Mouse (Mus musculus): ENCODE measurements around the gene Tmem179. TPM values are rescaled to one million over a fixed set of nuclear protein-coding genes. Genes with fewer than 3 reads are reported as not detected.

Gene Tmem179
- 140 and 145 TPM in 2 replicates for polyA plus RNA-seq (2012; rRNA removed)

DNA sequence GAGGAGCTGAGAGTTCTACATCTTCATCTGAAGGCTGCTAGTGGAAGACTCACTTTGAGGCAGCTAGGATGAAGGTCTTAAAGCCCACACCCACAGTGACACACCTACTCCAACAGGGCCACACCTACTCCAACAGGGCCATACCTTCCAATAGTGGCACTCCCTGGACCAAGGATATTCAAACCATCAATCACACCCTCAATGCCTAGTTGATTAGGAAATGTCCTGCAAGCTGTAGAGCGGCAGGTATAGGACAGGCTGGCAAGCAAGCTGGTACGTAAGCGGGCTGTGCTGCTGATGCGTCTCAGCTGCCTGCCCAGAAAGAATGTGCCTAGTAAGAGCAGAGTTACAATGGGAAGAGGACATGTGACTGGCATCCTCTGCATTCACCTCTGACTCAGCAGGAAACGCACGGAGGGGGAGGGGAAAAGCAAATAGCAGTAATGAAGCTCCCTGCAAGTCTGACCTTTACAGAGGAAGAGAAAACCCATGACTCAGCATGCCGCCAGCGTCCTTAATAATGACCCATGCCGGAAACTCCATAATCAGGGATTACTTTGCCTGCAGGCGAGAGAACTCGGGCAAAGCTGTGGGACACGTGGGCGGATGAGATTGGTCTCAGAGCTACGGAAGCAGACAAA is at the start of gene Tmem179:
Gene Tmem179, minus strand, starts transcription at position 51 of the 641 bp plus-strand sequence.
- H3K27ac ChIP-seq (ENCODE audit: insufficient read depth, low read length): no peak within 1 kb of the TSS
- peaks cover 2% of the 10 kb centered on the region; the same call in 1 of the 2 replicates for H3K4me1 ChIP-seq (ENCODE audit: control insufficient read depth, insufficient read depth, low read length)
- TF ChIP-seq POLR2A (IDR thresholded peaks at IDR 0.05; ENCODE audit: extremely low read depth, insufficient read depth, low read length) (no peak), CTCF (IDR thresholded peaks at IDR 0.05; ENCODE audit: extremely low read depth, insufficient read depth, low read length) (no peak)
- H3K4me3 ChIP-seq (ENCODE audit: insufficient read depth, low read length): no peak within 1 kb of the TSS

DNA sequence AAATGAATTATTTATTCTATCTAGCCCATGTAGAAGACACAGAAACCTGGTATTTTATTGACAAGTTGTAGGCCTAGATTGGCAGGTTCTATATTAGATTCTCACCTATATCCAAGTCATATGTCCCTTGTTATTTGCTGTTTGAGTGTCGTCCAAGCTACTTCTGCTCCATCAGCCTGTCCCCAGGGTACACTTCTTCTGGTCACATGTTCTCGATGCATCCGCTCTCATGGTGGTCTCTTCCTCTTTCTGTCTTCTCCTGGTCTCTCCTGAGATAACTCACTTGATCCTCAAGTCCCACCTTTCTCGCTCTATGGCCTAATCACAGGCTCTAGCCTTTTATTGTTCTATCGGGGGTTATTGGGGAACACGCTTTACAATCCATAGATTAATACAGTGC is 46.5 kb upstream of the Tmem179 start:
- Histone ChIP-seq H3K4me3 (ENCODE audit: insufficient read depth, low read length) (no peak overlapping the region), H3K27ac (ENCODE audit: insufficient read depth, low read length) (no peak overlapping the region), H3K4me1 (ENCODE audit: control insufficient read depth, insufficient read depth, low read length) (no peaks in the 10 kb centered on the region)
- TF ChIP-seq POLR2A (IDR thresholded peaks at IDR 0.05; ENCODE audit: extremely low read depth, insufficient read depth, low read length): no peak
- no peak for TF ChIP-seq CTCF (IDR thresholded peaks at IDR 0.05; ENCODE audit: extremely low read depth, insufficient read depth, low read length)

DNA sequence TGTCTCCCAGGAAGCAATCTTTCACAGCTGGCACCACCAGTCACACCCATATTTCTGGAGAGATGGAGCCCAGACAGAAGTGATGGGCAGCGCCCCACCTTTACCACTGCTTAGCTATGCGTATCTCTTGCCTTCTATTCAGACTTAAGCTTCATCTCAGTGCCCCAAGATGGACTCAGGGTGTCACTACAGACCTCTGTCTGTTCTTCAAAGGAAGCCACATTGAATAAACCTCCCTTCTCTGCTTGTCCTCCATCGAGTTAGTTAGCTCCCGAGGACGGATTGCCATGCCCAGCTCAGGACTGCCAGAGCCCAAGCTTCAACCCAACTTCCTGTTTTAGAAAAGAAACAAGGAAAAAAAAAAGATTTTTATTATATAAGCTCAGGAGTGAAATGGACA is 45.9 kb upstream of the Tmem179 start:
- TF ChIP-seq CTCF (IDR thresholded peaks at IDR 0.05; ENCODE audit: extremely low read depth, insufficient read depth, low read length): peak; percentile 19; the same call in 1 of the 2 replicates
- TF ChIP-seq POLR2A (IDR thresholded peaks at IDR 0.05; ENCODE audit: extremely low read depth, insufficient read depth, low read length): no peak
- H3K27ac ChIP-seq (ENCODE audit: insufficient read depth, low read length): no peak overlapping the region
- H3K4me3 ChIP-seq (ENCODE audit: insufficient read depth, low read length): no peak overlapping the region
- H3K4me1 ChIP-seq (ENCODE audit: control insufficient read depth, insufficient read depth, low read length): no peaks in the 10 kb centered on the region

DNA sequence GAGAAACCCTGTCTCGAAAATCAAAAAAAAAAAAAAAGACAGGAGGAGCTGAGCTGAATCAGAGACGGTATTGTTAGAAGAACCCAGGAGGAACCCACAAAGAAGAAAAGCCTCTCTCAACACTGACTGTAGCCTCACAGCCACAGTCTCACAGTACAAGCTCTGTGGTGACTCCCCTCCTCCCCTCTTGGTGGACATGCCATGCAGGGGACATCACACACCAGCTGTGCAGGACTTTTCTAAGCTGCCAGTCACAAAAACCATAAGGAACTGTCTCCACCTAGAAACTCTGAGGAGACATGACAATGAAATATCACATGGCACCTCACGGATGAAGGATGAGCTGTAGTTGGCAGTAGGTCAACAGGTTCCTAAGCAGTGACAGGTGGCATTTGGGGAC is 44.6 kb upstream of the Tmem179 start:
- Histone ChIP-seq H3K4me3 (ENCODE audit: insufficient read depth, low read length) (no peak overlapping the region), H3K27ac (ENCODE audit: insufficient read depth, low read length) (no peak overlapping the region), H3K4me1 (ENCODE audit: control insufficient read depth, insufficient read depth, low read length) (no peaks in the 10 kb centered on the region)
- TF ChIP-seq POLR2A (IDR thresholded peaks at IDR 0.05; ENCODE audit: extremely low read depth, insufficient read depth, low read length) (no peak), CTCF (IDR thresholded peaks at IDR 0.05; ENCODE audit: extremely low read depth, insufficient read depth, low read length) (no peak)

DNA sequence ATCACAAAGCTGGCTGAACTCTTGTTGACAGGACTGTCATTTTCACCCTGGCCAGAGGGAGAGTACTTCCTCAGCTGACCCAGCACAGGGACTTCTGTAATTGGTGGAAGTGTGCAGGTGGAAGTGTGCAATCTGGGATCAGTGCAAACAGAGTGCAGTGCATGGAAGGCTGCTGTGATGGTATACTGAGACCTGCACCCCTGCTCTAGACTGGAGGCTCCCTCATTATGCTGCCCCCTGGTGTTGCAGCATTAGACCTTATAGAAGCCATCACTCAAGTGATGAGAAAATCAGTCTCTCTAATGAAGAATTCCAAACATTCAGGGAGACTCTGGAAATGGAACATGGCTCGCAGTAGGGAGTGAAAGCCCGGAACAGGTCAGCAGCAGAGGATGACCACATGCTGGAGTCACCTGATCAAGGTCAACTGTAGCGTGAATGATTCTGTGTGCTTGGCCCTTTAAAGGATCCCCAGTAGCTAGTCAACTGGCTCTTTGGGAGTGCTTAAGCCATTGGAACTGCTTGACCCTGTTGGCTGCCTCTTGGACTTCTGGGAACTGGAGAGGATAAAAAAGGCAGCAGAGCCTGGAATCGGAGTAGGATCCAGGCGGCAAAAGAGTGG is 43.7 kb upstream of the Tmem179 start:
- TF ChIP-seq POLR2A (IDR thresholded peaks at IDR 0.05; ENCODE audit: extremely low read depth, insufficient read depth, low read length) (no peak), CTCF (IDR thresholded peaks at IDR 0.05; ENCODE audit: extremely low read depth, insufficient read depth, low read length) (0 out of 2 replicates have a peak, but pooled peaks have one; percentile 28)
- Histone ChIP-seq H3K27ac (ENCODE audit: insufficient read depth, low read length) (no peak overlapping the region), H3K4me3 (ENCODE audit: insufficient read depth, low read length) (no peak overlapping the region), H3K4me1 (ENCODE audit: control insufficient read depth, insufficient read depth, low read length) (no peaks in the 10 kb centered on the region)

DNA sequence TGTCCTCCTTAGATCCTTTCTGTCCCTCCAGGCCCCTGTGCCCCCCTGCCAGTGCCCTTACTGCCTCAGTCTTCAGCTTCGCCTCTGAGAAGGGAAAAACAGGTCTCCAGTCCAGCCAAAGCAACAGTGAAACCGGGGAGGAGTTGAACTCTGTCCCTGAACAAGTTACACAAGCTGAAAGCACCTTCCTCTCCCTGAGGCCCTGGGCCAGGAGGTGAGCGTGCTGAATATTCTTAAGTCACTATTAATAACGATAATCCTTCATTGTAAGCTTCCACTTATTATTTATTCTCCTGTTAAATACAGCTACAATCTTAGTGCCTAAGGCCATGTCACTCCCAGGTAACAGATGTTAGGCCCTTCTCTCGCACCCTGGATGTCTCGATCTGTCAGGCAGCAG is 43.1 kb upstream of the Tmem179 start:
- no peak overlapping the region for H3K27ac ChIP-seq (ENCODE audit: insufficient read depth, low read length)
- no peaks in the 10 kb centered on the region for H3K4me1 ChIP-seq (ENCODE audit: control insufficient read depth, insufficient read depth, low read length)
- no peak for TF ChIP-seq POLR2A (IDR thresholded peaks at IDR 0.05; ENCODE audit: extremely low read depth, insufficient read depth, low read length)
- no peak overlapping the region for H3K4me3 ChIP-seq (ENCODE audit: insufficient read depth, low read length)

DNA sequence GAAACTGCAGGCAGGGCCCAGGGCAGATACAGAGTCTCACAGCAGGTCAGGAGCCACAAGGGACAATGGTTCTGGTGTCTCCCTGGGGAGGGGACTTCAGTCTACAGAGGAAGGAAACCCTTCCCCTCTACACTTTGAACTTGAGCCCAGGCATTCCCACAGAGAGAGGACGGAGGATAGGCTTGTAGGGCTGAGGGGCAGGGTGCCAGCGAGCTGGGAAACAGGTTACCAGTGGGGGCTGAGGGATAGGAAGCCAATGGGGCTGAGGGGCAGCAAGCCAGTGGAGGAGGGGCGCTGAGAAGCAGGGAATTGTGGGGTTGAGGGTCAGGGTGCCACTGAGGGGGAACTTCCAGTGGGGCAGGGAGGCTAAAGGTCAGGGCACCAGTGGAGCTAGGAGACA is 42.7 kb upstream of the Tmem179 start:
- no peaks in the 10 kb centered on the region for H3K4me1 ChIP-seq (ENCODE audit: control insufficient read depth, insufficient read depth, low read length)
- H3K27ac ChIP-seq (ENCODE audit: insufficient read depth, low read length): no peak overlapping the region
- no peak overlapping the region for H3K4me3 ChIP-seq (ENCODE audit: insufficient read depth, low read length)
- TF ChIP-seq POLR2A (IDR thresholded peaks at IDR 0.05; ENCODE audit: extremely low read depth, insufficient read depth, low read length) (no peak), CTCF (IDR thresholded peaks at IDR 0.05; ENCODE audit: extremely low read depth, insufficient read depth, low read length) (no peak)

DNA sequence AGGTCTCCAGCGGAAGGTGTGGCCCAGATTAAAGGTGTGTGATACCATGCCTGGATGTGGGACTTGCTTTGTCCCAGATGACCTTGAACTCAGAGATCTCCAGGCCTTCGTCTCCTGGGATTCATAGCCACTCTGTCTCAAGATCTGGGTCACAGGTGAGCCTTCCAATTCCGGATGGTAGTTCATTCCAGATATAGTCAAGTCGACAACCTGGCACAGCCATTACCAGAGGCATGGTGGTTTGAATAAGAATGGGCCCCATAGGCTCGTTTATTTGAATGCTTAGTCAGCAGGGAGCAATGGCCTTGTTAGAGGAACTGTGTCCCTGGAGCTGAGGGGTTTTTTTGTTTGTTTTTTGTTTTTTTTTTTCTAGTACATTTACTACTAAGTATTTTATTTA is 40.7 kb upstream of the Tmem179 start:
- TF ChIP-seq POLR2A (IDR thresholded peaks at IDR 0.05; ENCODE audit: extremely low read depth, insufficient read depth, low read length) (no peak), CTCF (IDR thresholded peaks at IDR 0.05; ENCODE audit: extremely low read depth, insufficient read depth, low read length) (no peak)
- H3K4me1 ChIP-seq (ENCODE audit: control insufficient read depth, insufficient read depth, low read length): no peaks in the 10 kb centered on the region
- H3K4me3 ChIP-seq (ENCODE audit: insufficient read depth, low read length): no peak overlapping the region
- no peak overlapping the region for H3K27ac ChIP-seq (ENCODE audit: insufficient read depth, low read length)

DNA sequence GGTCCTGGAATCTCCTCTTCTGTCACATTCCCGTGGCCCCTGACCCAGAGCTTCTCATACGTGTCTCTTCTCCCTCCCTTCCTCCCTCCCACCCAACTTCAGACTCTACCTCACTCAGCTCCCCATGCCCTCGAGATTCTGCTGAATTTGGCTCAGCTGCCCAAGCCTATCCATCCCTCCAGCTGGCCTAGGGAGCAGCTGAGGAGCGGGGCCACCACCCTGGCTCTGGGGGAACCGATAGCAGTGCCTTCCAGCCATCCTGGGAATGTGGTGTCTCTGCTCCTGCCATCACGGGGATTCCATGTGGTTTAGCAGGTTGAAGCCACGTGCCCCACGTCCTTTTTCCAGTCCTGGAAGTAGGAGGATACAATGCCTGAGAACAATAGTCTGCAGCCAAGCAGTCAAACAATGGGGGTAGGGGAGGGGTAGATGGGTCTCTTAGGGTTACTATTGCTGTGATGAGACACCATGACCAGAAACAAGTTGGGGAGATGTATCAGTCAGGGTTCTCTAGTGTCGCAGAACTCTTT is 40.0 kb upstream of the Tmem179 start:
- no peak overlapping the region for H3K27ac ChIP-seq (ENCODE audit: insufficient read depth, low read length)
- H3K4me3 ChIP-seq (ENCODE audit: insufficient read depth, low read length): no peak overlapping the region
- TF ChIP-seq CTCF (IDR thresholded peaks at IDR 0.05; ENCODE audit: extremely low read depth, insufficient read depth, low read length) (no peak), POLR2A (IDR thresholded peaks at IDR 0.05; ENCODE audit: extremely low read depth, insufficient read depth, low read length) (no peak)
- no peaks in the 10 kb centered on the region for H3K4me1 ChIP-seq (ENCODE audit: control insufficient read depth, insufficient read depth, low read length)

DNA sequence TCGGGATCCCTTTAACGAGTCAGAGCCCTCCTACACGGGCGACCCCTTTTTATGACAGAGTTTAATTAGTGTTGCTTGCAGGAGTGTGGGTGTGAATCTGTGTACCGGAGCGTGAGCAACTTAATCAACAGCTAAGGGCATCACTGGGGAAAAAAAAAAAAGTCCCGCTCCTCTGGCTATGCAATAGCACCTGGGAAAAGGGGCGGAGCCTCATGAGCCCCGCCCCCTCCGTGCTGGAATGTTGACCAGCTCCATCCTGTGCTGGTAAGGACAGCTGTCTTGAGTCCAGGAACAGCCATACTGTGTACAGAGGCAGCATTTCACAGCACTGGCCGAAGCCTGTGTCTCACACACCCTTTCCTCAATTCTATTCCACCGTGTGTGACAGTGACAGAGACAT is 38.4 kb upstream of the Tmem179 start:
- Histone ChIP-seq H3K27ac (ENCODE audit: insufficient read depth, low read length) (no peak overlapping the region), H3K4me3 (ENCODE audit: insufficient read depth, low read length) (no peak overlapping the region), H3K4me1 (ENCODE audit: control insufficient read depth, insufficient read depth, low read length) (no peaks in the 10 kb centered on the region)
- TF ChIP-seq POLR2A (IDR thresholded peaks at IDR 0.05; ENCODE audit: extremely low read depth, insufficient read depth, low read length): no peak
- TF ChIP-seq CTCF (IDR thresholded peaks at IDR 0.05; ENCODE audit: extremely low read depth, insufficient read depth, low read length): no peak

Measured in cortical plate, adult 2 months (tissue).